Mouse (Mus musculus) granulocyte monocyte progenitor cell, adult 5-6 weeks (primary cell): Measurements from ENCODE around the gene Enpp5. TPM values are rescaled to one million over a fixed set of nuclear protein-coding genes. Genes with fewer than 3 reads are reported as not detected.
A peak's percentile ranks its signal among the peaks of the same experiment; 100 is the strongest.

ENCODE experiments used
- ATAC-seq: replicated peaks from 2 replicates; pipeline ENCODE4 v1.8.0; 2016; ENCODE audit warnings: mild to moderate bottlenecking, moderate TSS enrichment, inconsistent platforms; ENCODE audit not compliant: poor library complexity, severe bottlenecking
- total RNA-seq, 2 experiments: library from RNA; stranded (forward) in 1 of 2; stranded (reverse) in 1 of 2; fragments of 200-712, 200-1000 nt in 1 of 2; fragments of >200 nt in 1 of 2; fragmentation: Nextera tagmentation in 1 of 2; gene quantifications; 2 replicates each; pipeline ENCODE4 v1.2.3; 2014 to 2017

Gene Enpp5
- 5.4 and 5.6 TPM in 2 replicates for total RNA-seq (2014; fragmentation: Nextera tagmentation)
- total RNA-seq (2017) = 5.2 and 6.2 TPM in 2 replicates

- ATAC-seq = peak; percentile 89
Measured at GRCm38 (mm10) chr17:44078631-44079350, at the start of gene Enpp5. Gene Enpp5 (plus strand): TSS chr17:44078813.

- peak; percentile 95 for ATAC-seq
Measured at GRCm38 (mm10) chr17:44029616-44030015, 49.0 kb upstream of the Enpp5 start.

- ATAC-seq = no peak
Measured at GRCm38 (mm10) chr17:44030776-44031587, 47.6 kb upstream of the Enpp5 start.

GRCm38 (mm10) chr17:44035005-44035404 is 43.6 kb upstream of the Enpp5 start:
- ATAC-seq = no peak

GRCm38 (mm10) chr17:44038656-44039055 is 40.0 kb upstream of the Enpp5 start:
- no peak; the same call in 1 of the 2 replicates for ATAC-seq

- ATAC-seq = no peak
Measured at GRCm38 (mm10) chr17:44040449-44040848, 38.2 kb upstream of the Enpp5 start.

- ATAC-seq = no peak
Measured at GRCm38 (mm10) chr17:44042301-44042700, 36.3 kb upstream of the Enpp5 start.

GRCm38 (mm10) chr17:44042861-44043260 is 35.8 kb upstream of the Enpp5 start:
- ATAC-seq = no peak

GRCm38 (mm10) chr17:44053427-44053826 is 25.2 kb upstream of the Enpp5 start:
- ATAC-seq = peak; percentile 99

- no peak for ATAC-seq
Measured at GRCm38 (mm10) chr17:44057123-44057522, 21.5 kb upstream of the Enpp5 start.

GRCm38 (mm10) chr17:44058145-44058544 is 20.5 kb upstream of the Enpp5 start:
- ATAC-seq = no peak

GRCm38 (mm10) chr17:44060781-44061180 is 17.8 kb upstream of the Enpp5 start:
- ATAC-seq = peak; percentile 57

GRCm38 (mm10) chr17:44061289-44061890 is 17.2 kb upstream of the Enpp5 start:
- peak; percentile 63 for ATAC-seq

GRCm38 (mm10) chr17:44068876-44069275 is 9.7 kb upstream of the Enpp5 start:
- peak; percentile 69 for ATAC-seq

GRCm38 (mm10) chr17:44071680-44072079 is 6.9 kb upstream of the Enpp5 start:
- no peak for ATAC-seq

GRCm38 (mm10) chr17:44075601-44076000 is 3.0 kb upstream of the Enpp5 start:
- ATAC-seq = peak; percentile 36

GRCm38 (mm10) chr17:44076051-44076680 is 2.4 kb upstream of the Enpp5 start:
- peak; percentile 51 for ATAC-seq

GRCm38 (mm10) chr17:44077146-44077842 is 1.3 kb upstream of the Enpp5 start:
- no peak for ATAC-seq

- no peak for ATAC-seq
Measured at GRCm38 (mm10) chr17:44077843-44078160, 811 bp upstream of the Enpp5 start.

GRCm38 (mm10) chr17:44083156-44083555 is 4.5 kb downstream of the Enpp5 start:
- ATAC-seq = no peak
